Mouse (Mus musculus): Measurements from ENCODE around the gene Setdb1.
A peak's percentile ranks its signal among the peaks of the same experiment; 100 is the strongest.

The Setdb1 gene

GRCm38 (mm10) chr3:95319110-95319509 lies 37.9 kb downstream of the Setdb1 start:
- no peak for DNase-seq (ENCODE audit: low spot score)

- no peak for DNase-seq (ENCODE audit: low spot score)
Measured at GRCm38 (mm10) chr3:95318548-95318947, 38.5 kb downstream of the Setdb1 start.

GRCm38 (mm10) chr3:95317414-95318080 lies 39.5 kb downstream of the Setdb1 start:
- DNase-seq (ENCODE audit: low spot score): peak; percentile 75

- no peak for DNase-seq (ENCODE audit: low spot score)
Measured at GRCm38 (mm10) chr3:95315844-95316550, 41.0 kb downstream of the Setdb1 start.

GRCm38 (mm10) chr3:95315094-95315843 lies 41.7 kb downstream of the Setdb1 start:
- DNase-seq (ENCODE audit: low spot score): peak; percentile 83

- no peak for DNase-seq (ENCODE audit: low spot score)
Measured at GRCm38 (mm10) chr3:95314486-95315093, 42.4 kb downstream of the Setdb1 start, which contains the start of gene Cers2. Gene Cers2, plus strand, starts transcription at chr3:95314791.

GRCm38 (mm10) chr3:95314075-95314474 lies 42.9 kb downstream of the Setdb1 start:
- no peak for DNase-seq (ENCODE audit: low spot score)

GRCm38 (mm10) chr3:95313476-95313875 lies 43.5 kb downstream of the Setdb1 start:
- DNase-seq (ENCODE audit: low spot score): no peak

- no peak for DNase-seq (ENCODE audit: low spot score)
Measured at GRCm38 (mm10) chr3:95312623-95313022, 44.4 kb downstream of the Setdb1 start.

- peak; percentile 85 for DNase-seq (ENCODE audit: low spot score)
Measured at GRCm38 (mm10) chr3:95310968-95311882, 45.8 kb downstream of the Setdb1 start.

GRCm38 (mm10) chr3:95310496-95310895 lies 46.5 kb downstream of the Setdb1 start:
- no peak for DNase-seq (ENCODE audit: low spot score)

GRCm38 (mm10) chr3:95307100-95307499 lies 49.9 kb downstream of the Setdb1 start, which contains the start of gene Anxa9:
Gene Anxa9, minus strand, starts transcription at chr3:95307176.
- DNase-seq (ENCODE audit: low spot score): no peak

- no peak for DNase-seq (ENCODE audit: low spot score)
Measured at GRCm38 (mm10) chr3:95306244-95306643, 50.8 kb downstream of the Setdb1 start.

- DNase-seq (ENCODE audit: low spot score): no peak
Measured at GRCm38 (mm10) chr3:95301204-95301796, 55.7 kb downstream of the Setdb1 start.

- no peak for DNase-seq (ENCODE audit: low spot score)
Measured at GRCm38 (mm10) chr3:95298018-95298417, 59.0 kb downstream of the Setdb1 start.

GRCm38 (mm10) chr3:95296103-95296469 lies 60.9 kb downstream of the Setdb1 start:
- peak; percentile 75 for DNase-seq (ENCODE audit: low spot score)

GRCm38 (mm10) chr3:95295321-95296102 lies 61.5 kb downstream of the Setdb1 start:
- DNase-seq (ENCODE audit: low spot score): no peak

- DNase-seq (ENCODE audit: low spot score): no peak
Measured at GRCm38 (mm10) chr3:95294718-95295117, 62.3 kb downstream of the Setdb1 start.

- no peak for DNase-seq (ENCODE audit: low spot score)
Measured at GRCm38 (mm10) chr3:95294316-95294715, 62.7 kb downstream of the Setdb1 start.

- DNase-seq (ENCODE audit: low spot score): no peak
Measured at GRCm38 (mm10) chr3:95293537-95293936, 63.5 kb downstream of the Setdb1 start.

Data from retina, embryonic 14.5 days (tissue).